9 mouse cellular contexts compared by ENCODE assay signal in genomic region chr7:19932133-19932876, GRCm38 (mm10). TPM values are rescaled to one million over a fixed set of nuclear protein-coding genes. Genes with fewer than 3 reads are reported as not detected.
DNase-seq lines count a peak whose midpoint lies in the region; ATAC-seq and TF ChIP-seq lines count a peak whose summit lies in the region.
"Had no signal": no experiment of that assay in that cellular context is flagged by ENCODE, and none has a peak within 500 bp of the region (broad histone marks: within the 10 kb centered on the region; RNA-seq: fewer than 3 reads in every experiment).

No protein-coding gene starts in this region.

- intact Hi-C loops in left cerebral cortex, postnatal 25 days (cut with DNase I), result no loop called here

- no peak for ATAC-seq in kidney, embryonic 15.5 days (replicated peaks; ENCODE audit: low FRiP score)
- peak; percentile 51 for ATAC-seq in forebrain, embryonic 16.5 days
- peak; percentile 57; the same call in 1 of the 2 replicates for ATAC-seq in neural tube, embryonic 13.5 days (ENCODE audit: low read depth)

- no peak for DNase-seq in kidney, postnatal 14 days
- DNase-seq in ES-E14 (ENCODE audit: low read depth, low spot score), result no peak
- no peak for DNase-seq in testis, postnatal 14 days (ENCODE audit: low spot score)
- no peak for DNase-seq in left cerebral cortex, postnatal 25 days (ENCODE audit: low spot score in 2 of 2)
- DNase-seq in layer of hippocampus, postnatal 25 days (ENCODE audit: extremely low spot score in 1 of 2, low spot score in 1 of 2), result no peak

- no peaks in the 10 kb centered on the region for H3K36me3 ChIP-seq in kidney, embryonic 15.5 days
- no peaks in the 10 kb centered on the region for H3K36me3 ChIP-seq in ES-E14 (ENCODE audit: control insufficient read depth, insufficient read depth, low read length, poor library complexity, severe bottlenecking)
- no peaks in the 10 kb centered on the region for H3K36me3 ChIP-seq in forebrain, embryonic 16.5 days (ENCODE audit: control insufficient read depth, insufficient read depth)
- no peaks in the 10 kb centered on the region for H3K36me3 ChIP-seq in neural tube, embryonic 13.5 days

- no peaks in the 10 kb centered on the region for H3K9me3 ChIP-seq in kidney, embryonic 15.5 days (replicated peaks)
- no peaks in the 10 kb centered on the region for H3K9me3 ChIP-seq in ES-E14 (ENCODE audit: control insufficient read depth, insufficient read depth, low read depth, low read length)
- H3K9me3 ChIP-seq in forebrain, embryonic 16.5 days (ENCODE audit: control insufficient read depth, low read length), result no peaks in the 10 kb centered on the region
- no peaks in the 10 kb centered on the region for H3K9me3 ChIP-seq in neural tube, embryonic 13.5 days

- H3K4me3 ChIP-seq in kidney, embryonic 15.5 days (replicated peaks), result no peak overlapping the region
- no peak overlapping the region; a peak in 1 of 4 replicates for H3K4me3 ChIP-seq in ES-E14 (ENCODE audit: insufficient read depth in 1 of 2, low read depth in 1 of 2, low read length in 2 of 2, poor library complexity in 1 of 2, severe bottlenecking in 1 of 2)
- no peak overlapping the region for H3K4me3 ChIP-seq in forebrain, embryonic 16.5 days (replicated peaks; ENCODE audit: low read length)
- no peak overlapping the region for H3K4me3 ChIP-seq in neural tube, embryonic 13.5 days

- 23% methylated on average over 13 of the region's 13 CpGs for WGBS in kidney, embryonic 15.5 days
- 23% methylated on average over 13 of the region's 13 CpGs for WGBS in forebrain, embryonic 16.5 days
- 25% methylated on average over 13 of the region's 13 CpGs for WGBS in neural tube, embryonic 13.5 days

- H3K27ac ChIP-seq in kidney, embryonic 15.5 days, result no peak overlapping the region
- peak overlapping the region; percentile 14; the same call in 1 of the 2 replicates for H3K27ac ChIP-seq in ES-E14 (ENCODE audit: insufficient read depth, low read depth, low read length, poor library complexity, severe bottlenecking)
- H3K27ac ChIP-seq in forebrain, embryonic 16.5 days (ENCODE audit: low read length), result no peak overlapping the region
- H3K27ac ChIP-seq in neural tube, embryonic 13.5 days (replicated peaks), result no peak overlapping the region
- H3K27ac ChIP-seq: kidney, postnatal 0 days had no signal

- H3K4me2 ChIP-seq in kidney, embryonic 15.5 days, result 0 out of 2 replicates have a peak overlapping the region, but pooled peaks have one; percentile 14
- peak overlapping the region; percentile 27 for H3K4me2 ChIP-seq in forebrain, embryonic 16.5 days (ENCODE audit: low read length)
- H3K4me2 ChIP-seq in neural tube, embryonic 13.5 days, result peak overlapping the region; percentile 55

- peaks cover 12% of the 10 kb centered on the region for H3K27me3 ChIP-seq in kidney, embryonic 15.5 days
- no peaks in the 10 kb centered on the region for H3K27me3 ChIP-seq in forebrain, embryonic 16.5 days (replicated peaks; ENCODE audit: control insufficient read depth, insufficient read depth, low read length)
- H3K27me3 ChIP-seq in neural tube, embryonic 13.5 days, result 0 out of 2 replicates have a peak, but pooled peaks cover 3% of the 10 kb centered on the region

- no peak overlapping the region for H3K9ac ChIP-seq in kidney, embryonic 15.5 days
- peak overlapping the region; percentile 27; the same call in 1 of the 2 replicates for H3K9ac ChIP-seq in ES-E14 (ENCODE audit: insufficient read depth, low read depth, low read length, poor library complexity, severe bottlenecking)
- no peak overlapping the region; the same call in 1 of the 2 replicates for H3K9ac ChIP-seq in forebrain, embryonic 16.5 days (replicated peaks; ENCODE audit: low read depth, low read length)
- H3K9ac ChIP-seq in neural tube, embryonic 13.5 days, result peak overlapping the region; percentile 52; the same call in 1 of the 2 replicates

- H3K4me1 ChIP-seq in kidney, embryonic 15.5 days, result peaks cover 11% of the 10 kb centered on the region
- H3K4me1 ChIP-seq in ES-E14 (ENCODE audit: control insufficient read depth in 2 of 2, insufficient read depth in 2 of 2, low read length in 2 of 2, poor library complexity in 1 of 2), result peaks cover 10 to 36% of the 10 kb centered on the region in 2 experiments
- H3K4me1 ChIP-seq in forebrain, embryonic 16.5 days (replicated peaks; ENCODE audit: control insufficient read depth, insufficient read depth, low read length), result peaks cover 8% of the 10 kb centered on the region; the same call in 1 of the 2 replicates
- H3K4me1 ChIP-seq in neural tube, embryonic 13.5 days (replicated peaks), result 0 out of 2 replicates have a peak, but pooled peaks cover 7% of the 10 kb centered on the region

- in situ Hi-C loops in ES-E14 (cut with MboI; ENCODE audit: low sequenced_read_pairs in 2 of 2, unreplicated experiment in 2 of 2), result no loop called here

TF ChIP-seq in ES-E14, 5 proteins besides CTCF, POLR2A, EP300 and RAD21:
- TF ChIP-seq ZNF384 (IDR thresholded peaks at IDR 0.05; ENCODE audit: low read depth, low read length) (no peak), CHD2 (IDR thresholded peaks at IDR 0.05; ENCODE audit: low read depth, low read length) (no peak)

RNA-seq across cellular contexts. Expression of gene Pvr, which starts 11.3 kb away (rescaled TPM):
- polyA plus RNA-seq in kidney, embryonic 15.5 days (2015; fragmentation: Nextera tagmentation; extraction: Ambion mirVana), result 13.7 and 13.9 TPM in 2 replicates
- total RNA-seq in ES-E14 (2012; rRNA removed), result 38.6 and 49.9 TPM in 2 replicates
- 7.6 and 10.3 TPM in 2 replicates for polyA plus RNA-seq in forebrain, embryonic 16.5 days (2015; fragmentation: Nextera tagmentation; extraction: Ambion mirVana)
- 8.9 and 10.3 TPM in 2 replicates for polyA plus RNA-seq in neural tube, embryonic 13.5 days (2015; fragmentation: Nextera tagmentation; extraction: Ambion mirVana)
- total RNA-seq in left cerebral cortex, postnatal 25 days (2021), result 10 to 100 TPM; 10.7 to 13.3 TPM
- total RNA-seq in layer of hippocampus, postnatal 25 days (2021), result 10 to 100 TPM; 10.2 to 15.9 TPM

RNA-seq across cellular contexts. Expression of gene Igsf23, which starts 18.3 kb away (rescaled TPM):
- 0.18 and 0.45 TPM in 2 replicates for polyA plus RNA-seq in kidney, embryonic 15.5 days (2015; fragmentation: Nextera tagmentation; extraction: Ambion mirVana)
- 4.6 and 6.6 TPM in 2 replicates for total RNA-seq in ES-E14 (2012; rRNA removed)
- polyA plus RNA-seq in forebrain, embryonic 16.5 days (2015; fragmentation: Nextera tagmentation; extraction: Ambion mirVana), result not detected in 2 replicates
- not detected in 2 replicates for polyA plus RNA-seq in neural tube, embryonic 13.5 days (2015; fragmentation: Nextera tagmentation; extraction: Ambion mirVana)
- not detected for total RNA-seq in left cerebral cortex, postnatal 25 days (2021)
- not detected for total RNA-seq in layer of hippocampus, postnatal 25 days (2021)

RNA-seq across cellular contexts. Expression of gene Ceacam20, which starts 32.9 kb away (rescaled TPM):
- polyA plus RNA-seq in kidney, embryonic 15.5 days (2015; fragmentation: Nextera tagmentation; extraction: Ambion mirVana), result not detected in 2 replicates
- 3.7 and 4.9 TPM in 2 replicates for total RNA-seq in ES-E14 (2012; rRNA removed)
- polyA plus RNA-seq in forebrain, embryonic 16.5 days (2015; fragmentation: Nextera tagmentation; extraction: Ambion mirVana), result not detected in 2 replicates
- not detected in 2 replicates for polyA plus RNA-seq in neural tube, embryonic 13.5 days (2015; fragmentation: Nextera tagmentation; extraction: Ambion mirVana)
- total RNA-seq in left cerebral cortex, postnatal 25 days (2021), result not detected
- total RNA-seq in layer of hippocampus, postnatal 25 days (2021), result not detected
- polyA plus RNA-seq: kidney, postnatal 0 days had no signal

RNA-seq across cellular contexts. Expression of gene Ceacam19, which starts 44.5 kb away (rescaled TPM):
- 0.09 TPM in 1 of 2 replicates, not detected in the other for polyA plus RNA-seq in kidney, embryonic 15.5 days (2015; fragmentation: Nextera tagmentation; extraction: Ambion mirVana)
- 0.85 and 0.94 TPM in 2 replicates for total RNA-seq in ES-E14 (2012; rRNA removed)
- polyA plus RNA-seq in forebrain, embryonic 16.5 days (2015; fragmentation: Nextera tagmentation; extraction: Ambion mirVana), result not detected in 2 replicates
- not detected in 2 replicates for polyA plus RNA-seq in neural tube, embryonic 13.5 days (2015; fragmentation: Nextera tagmentation; extraction: Ambion mirVana)
- total RNA-seq in left cerebral cortex, postnatal 25 days (2021), result not detected
- total RNA-seq in layer of hippocampus, postnatal 25 days (2021), result not detected

RNA-seq across cellular contexts. Expression of gene Nlrp9b, which starts 59.0 kb away (rescaled TPM):
- not detected in 2 replicates for polyA plus RNA-seq in kidney, embryonic 15.5 days (2015; fragmentation: Nextera tagmentation; extraction: Ambion mirVana)
- total RNA-seq in ES-E14 (2012; rRNA removed), result 5.1 and 7.1 TPM in 2 replicates
- not detected in 2 replicates for polyA plus RNA-seq in forebrain, embryonic 16.5 days (2015; fragmentation: Nextera tagmentation; extraction: Ambion mirVana)
- polyA plus RNA-seq in neural tube, embryonic 13.5 days (2015; fragmentation: Nextera tagmentation; extraction: Ambion mirVana), result not detected in 2 replicates
- not detected for total RNA-seq in left cerebral cortex, postnatal 25 days (2021)
- total RNA-seq in layer of hippocampus, postnatal 25 days (2021), result not detected
- polyA plus RNA-seq: kidney, postnatal 0 days had no signal

Comparison
In these comparisons a context has a peak if more than half of its experiments do, and no peak if none do; other contexts are left out.
1. H3K9ac ChIP-seq: peak in ES-E14 (single experiment) and neural tube, embryonic 13.5 days (single experiment); none in kidney, embryonic 15.5 days (single experiment) and forebrain, embryonic 16.5 days (single experiment).
2. Peak in every context shown above with its lines, with median percentiles within 50 percentile points of each other: H3K4me2 ChIP-seq.